Mouse (Mus musculus): ENCODE measurements at regions not wholly inside any gene's neighbourhood (a gene's known extent, or its start where the extent isn't known, plus 50 kb on each side); places are given as distances from the start of the nearest gene placed in this dataset.

DNA sequence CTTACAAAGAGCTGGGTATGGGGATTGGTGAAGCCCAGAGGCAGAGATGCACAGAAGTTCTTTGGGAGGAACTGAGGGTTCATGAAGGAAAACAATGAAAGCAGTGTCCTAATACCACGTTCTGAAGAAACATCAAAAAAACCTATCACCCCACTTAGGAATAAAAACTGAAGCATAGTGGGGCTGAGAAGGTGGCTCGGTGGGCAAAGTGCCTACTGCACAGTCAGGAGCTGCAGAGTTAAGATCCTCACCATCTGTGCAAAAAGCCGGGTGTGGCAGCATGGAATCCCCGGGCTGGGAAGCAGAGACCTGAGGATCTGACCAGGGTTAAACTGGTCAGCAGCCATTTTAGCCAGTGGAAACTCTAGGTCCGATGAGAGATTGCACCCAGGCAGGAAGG, 106.1 kb upstream of the Smad1 start:
- Histone ChIP-seq H3K4me3 (no peak overlapping the region), H3K4me1 (no peaks in the 10 kb centered on the region), H3K27ac (no peak overlapping the region), H3K9me3 (no peaks in the 10 kb centered on the region), H3K36me3 (replicated peaks) (no peaks in the 10 kb centered on the region), H3K27me3 (ENCODE audit: poor library complexity, severe bottlenecking) (no peaks in the 10 kb centered on the region)
- WGBS, result 69% methylated on average over 5 of the region's 5 CpGs
- no peak for DNase-seq (ENCODE audit: extremely low spot score, low spot score)

DNA sequence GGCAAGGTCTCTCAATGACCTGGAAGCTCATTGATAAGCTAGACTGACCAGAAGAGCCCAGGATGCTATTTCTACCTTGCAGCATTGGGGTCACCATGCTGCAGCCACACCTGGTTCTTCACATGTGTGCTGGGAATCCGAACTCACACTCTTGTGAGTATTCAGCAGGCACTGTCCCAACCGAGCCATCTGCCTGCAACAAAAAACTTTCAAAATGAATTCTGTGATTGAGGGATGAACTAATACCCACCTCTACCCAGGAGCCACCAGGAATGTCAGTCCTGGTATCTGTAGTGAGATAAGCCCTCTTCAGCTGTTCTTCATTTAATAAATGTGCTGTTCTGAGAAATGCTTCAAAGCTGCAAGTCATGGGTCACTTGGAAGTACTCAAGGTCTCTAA, 104.6 kb upstream of the Smad1 start:
- Histone ChIP-seq H3K4me3 (no peak overlapping the region), H3K4me1 (no peaks in the 10 kb centered on the region), H3K36me3 (replicated peaks) (no peaks in the 10 kb centered on the region), H3K27ac (no peak overlapping the region), H3K9me3 (no peaks in the 10 kb centered on the region), H3K27me3 (ENCODE audit: poor library complexity, severe bottlenecking) (no peaks in the 10 kb centered on the region)
- no peak for DNase-seq (ENCODE audit: extremely low spot score, low spot score)
- WGBS, result 88% methylated on average over 2 of the region's 2 CpGs

DNA sequence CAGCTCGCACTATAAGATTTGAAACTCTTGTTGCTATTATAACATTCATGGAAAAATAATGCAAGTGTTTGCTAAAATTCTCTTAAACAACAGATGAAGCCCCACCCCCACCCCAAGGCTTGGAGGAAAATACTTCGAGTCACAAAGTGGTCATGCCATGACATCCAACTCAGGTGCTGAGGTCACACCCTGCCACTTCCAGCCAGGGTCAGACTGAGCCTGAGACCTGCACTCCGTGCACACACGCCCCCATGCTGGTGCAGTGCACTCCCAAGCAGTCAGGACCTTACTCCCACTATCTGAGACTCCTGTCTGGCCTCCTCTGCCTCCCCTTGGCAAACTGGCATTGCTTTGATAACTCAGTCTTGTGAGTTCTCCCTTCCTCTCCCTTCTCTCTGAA, 102.7 kb upstream of the Smad1 start:
- H3K27me3 ChIP-seq (ENCODE audit: poor library complexity, severe bottlenecking), result no peaks in the 10 kb centered on the region
- no peaks in the 10 kb centered on the region for H3K9me3 ChIP-seq
- no peak for DNase-seq (ENCODE audit: extremely low spot score, low spot score)
- 71% methylated on average over 4 of the region's 4 CpGs for WGBS
- H3K36me3 ChIP-seq (replicated peaks), result no peaks in the 10 kb centered on the region
- H3K27ac ChIP-seq, result no peak overlapping the region
- peaks cover 7% of the 10 kb centered on the region for H3K4me1 ChIP-seq
- H3K4me3 ChIP-seq, result no peak overlapping the region

DNA sequence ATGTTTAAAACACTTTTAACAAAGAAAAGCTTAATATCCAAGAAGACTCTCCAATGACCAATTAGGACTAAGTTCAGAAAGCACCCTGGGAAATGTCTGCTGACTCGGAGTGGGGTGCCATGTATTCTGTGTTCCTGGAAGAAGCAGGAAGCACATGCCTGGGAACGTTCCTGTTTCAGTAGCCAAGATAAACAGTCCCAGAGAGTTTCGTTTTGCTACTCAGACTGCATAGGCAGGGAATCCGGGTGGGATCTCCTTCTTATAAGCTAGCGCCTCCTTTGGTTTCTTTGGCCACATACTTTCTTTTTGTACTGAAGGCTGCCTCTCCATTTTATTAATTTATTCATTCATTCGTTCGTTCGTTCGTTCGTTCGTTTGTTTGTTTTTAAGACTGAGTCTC, 101.9 kb upstream of the Smad1 start:
- Histone ChIP-seq H3K9me3 (no peaks in the 10 kb centered on the region), H3K4me1 (peaks cover 7% of the 10 kb centered on the region), H3K4me3 (no peak overlapping the region), H3K27ac (no peak overlapping the region), H3K36me3 (replicated peaks) (no peaks in the 10 kb centered on the region), H3K27me3 (ENCODE audit: poor library complexity, severe bottlenecking) (no peaks in the 10 kb centered on the region)
- no peak for DNase-seq (ENCODE audit: extremely low spot score, low spot score)
- WGBS, result 91% methylated on average over 11 of the region's 11 CpGs

DNA sequence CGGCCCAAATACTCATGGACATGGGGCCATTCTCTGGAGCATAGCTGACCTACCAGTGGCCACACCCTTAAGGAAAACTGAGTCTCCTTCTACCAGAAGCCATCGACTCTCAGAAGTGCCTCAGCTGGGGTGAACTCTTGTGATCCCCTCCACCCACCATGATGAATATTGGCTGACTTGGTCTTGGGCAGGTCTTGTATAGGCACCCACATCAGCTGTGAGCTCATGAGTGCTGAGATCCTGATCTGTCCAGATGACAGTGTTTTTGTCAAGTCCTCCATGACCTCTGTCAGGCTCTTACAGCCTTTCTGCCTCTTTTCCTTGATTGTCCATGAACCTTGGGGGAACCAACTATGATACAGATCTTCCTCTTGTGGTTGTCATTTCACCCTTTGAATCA, 99.9 kb upstream of the Smad1 start:
- no peak for DNase-seq (ENCODE audit: extremely low spot score, low spot score)
- WGBS, result 95% methylated on average over 2 of the region's 2 CpGs
- Histone ChIP-seq H3K36me3 (replicated peaks) (no peaks in the 10 kb centered on the region), H3K27ac (no peak overlapping the region), H3K4me3 (no peak overlapping the region), H3K9me3 (no peaks in the 10 kb centered on the region), H3K27me3 (ENCODE audit: poor library complexity, severe bottlenecking) (no peaks in the 10 kb centered on the region), H3K4me1 (peaks cover 7% of the 10 kb centered on the region)

DNA sequence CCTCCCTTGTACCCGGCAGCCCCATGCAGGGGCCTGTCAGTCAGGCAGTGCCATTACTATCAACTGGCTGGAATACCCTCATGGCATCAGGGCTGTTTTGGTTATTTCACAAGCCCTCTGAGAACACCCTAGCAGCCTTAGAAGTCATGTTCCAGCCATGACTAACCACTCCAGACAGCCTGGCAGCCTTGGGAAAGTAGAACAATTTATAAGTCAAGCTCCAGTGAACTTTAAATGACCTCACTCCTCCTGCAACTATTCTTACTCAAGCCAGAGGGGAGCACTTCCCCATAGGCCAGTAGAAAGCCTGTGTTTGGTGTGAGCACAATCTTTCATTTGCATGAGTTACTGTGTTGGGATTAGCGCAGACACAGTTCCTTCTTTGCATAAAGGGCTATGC, 99.3 kb upstream of the Smad1 start:
- no peak for DNase-seq (ENCODE audit: extremely low spot score, low spot score)
- H3K27me3 ChIP-seq (ENCODE audit: poor library complexity, severe bottlenecking), result no peaks in the 10 kb centered on the region; the same call in 1 of the 2 replicates
- no peak overlapping the region for H3K4me3 ChIP-seq
- no peaks in the 10 kb centered on the region for H3K36me3 ChIP-seq (replicated peaks)
- H3K4me1 ChIP-seq, result peaks cover 7% of the 10 kb centered on the region
- no peak overlapping the region for H3K27ac ChIP-seq
- no peaks in the 10 kb centered on the region for H3K9me3 ChIP-seq
- 87% methylated on average over 2 of the region's 2 CpGs for WGBS

DNA sequence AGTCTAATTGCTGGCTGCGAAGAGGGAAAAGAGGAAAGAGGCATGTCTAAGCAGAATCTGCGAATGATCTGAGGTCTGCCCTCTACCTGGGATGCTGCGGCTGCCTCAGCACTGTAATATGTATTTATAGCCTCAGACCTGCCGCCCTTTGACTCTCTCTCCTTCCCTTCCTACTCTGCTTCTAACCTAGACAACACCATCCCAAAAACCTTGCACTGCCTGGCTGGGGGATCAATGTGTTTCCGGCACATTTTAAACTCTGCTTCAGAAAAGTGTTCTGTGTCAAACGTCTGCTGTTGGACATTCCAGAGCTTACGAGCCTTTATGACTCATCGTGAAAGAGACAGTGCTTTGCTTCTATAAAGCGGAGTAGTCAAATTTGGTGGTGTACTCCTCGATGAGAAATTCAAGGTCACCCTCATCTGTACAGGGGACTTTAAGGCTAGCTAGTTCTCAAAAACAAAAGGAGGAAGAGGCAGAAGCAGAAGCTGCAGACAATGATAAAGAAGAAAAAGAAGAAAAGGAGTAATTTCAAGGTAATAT, 91.9 kb upstream of the Smad1 start:
- H3K27me3 ChIP-seq (ENCODE audit: poor library complexity, severe bottlenecking), result no peaks in the 10 kb centered on the region; the same call in 1 of the 2 replicates
- H3K4me1 ChIP-seq, result peaks cover 19% of the 10 kb centered on the region
- no peak for DNase-seq (ENCODE audit: extremely low spot score, low spot score)
- no peaks in the 10 kb centered on the region for H3K9me3 ChIP-seq
- WGBS, result 80% methylated on average over 10 of the region's 10 CpGs
- H3K4me3 ChIP-seq, result no peak overlapping the region
- no peaks in the 10 kb centered on the region for H3K36me3 ChIP-seq (replicated peaks)
- H3K27ac ChIP-seq, result no peak overlapping the region

DNA sequence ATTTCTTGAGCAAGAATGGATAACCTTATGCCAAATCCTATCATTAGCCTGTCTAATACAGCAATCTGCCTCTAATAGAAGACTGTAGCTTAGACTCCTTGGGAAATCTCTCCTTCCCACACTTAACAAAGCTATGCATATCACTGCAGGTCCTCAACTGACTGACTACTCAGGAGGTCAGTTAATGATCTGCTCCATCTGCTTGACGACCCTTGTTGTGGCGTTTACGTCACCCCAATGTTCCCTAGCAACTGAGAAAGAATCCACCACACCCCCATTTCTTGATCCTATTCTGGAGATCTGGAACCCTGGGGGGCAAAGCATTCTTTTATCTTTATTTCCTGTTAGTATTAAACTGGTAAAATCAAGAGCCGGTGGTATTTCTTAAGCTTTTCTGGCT, 91.4 kb upstream of the Smad1 start:
- WGBS, result 39% methylated on average over 4 of the region's 4 CpGs
- Histone ChIP-seq H3K27me3 (ENCODE audit: poor library complexity, severe bottlenecking) (no peaks in the 10 kb centered on the region; the same call in 1 of the 2 replicates), H3K27ac (no peak overlapping the region), H3K4me1 (peaks cover 19% of the 10 kb centered on the region), H3K4me3 (no peak overlapping the region), H3K36me3 (replicated peaks) (no peaks in the 10 kb centered on the region), H3K9me3 (no peaks in the 10 kb centered on the region)
- DNase-seq (ENCODE audit: extremely low spot score, low spot score), result no peak

DNA sequence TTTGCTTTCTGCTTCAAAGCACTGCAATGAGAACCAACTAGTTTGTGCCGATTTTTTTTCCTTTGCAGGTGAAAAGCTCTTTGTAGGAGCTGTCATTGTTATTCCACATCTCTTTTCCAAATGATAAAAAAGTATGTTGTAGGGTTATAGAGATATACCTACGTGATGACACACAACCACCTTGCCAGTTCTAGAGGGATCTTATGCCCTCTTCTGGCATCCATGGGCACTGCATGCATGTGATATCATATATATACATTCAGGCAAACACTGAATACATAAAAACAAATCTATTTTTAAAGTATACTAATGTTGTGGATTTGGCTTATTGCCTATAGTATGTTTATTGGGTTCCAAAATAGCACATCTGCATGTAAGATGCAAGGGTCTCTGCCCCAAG, 89.5 kb upstream of the Smad1 start:
- DNase-seq (ENCODE audit: extremely low spot score, low spot score), result no peak
- Histone ChIP-seq H3K4me3 (no peak overlapping the region), H3K27me3 (ENCODE audit: poor library complexity, severe bottlenecking) (no peaks in the 10 kb centered on the region; the same call in 1 of the 2 replicates), H3K4me1 (peaks cover 19% of the 10 kb centered on the region), H3K9me3 (no peaks in the 10 kb centered on the region), H3K36me3 (replicated peaks) (no peaks in the 10 kb centered on the region), H3K27ac (no peak overlapping the region)
- WGBS, result 71% methylated on average over 2 of the region's 2 CpGs

DNA sequence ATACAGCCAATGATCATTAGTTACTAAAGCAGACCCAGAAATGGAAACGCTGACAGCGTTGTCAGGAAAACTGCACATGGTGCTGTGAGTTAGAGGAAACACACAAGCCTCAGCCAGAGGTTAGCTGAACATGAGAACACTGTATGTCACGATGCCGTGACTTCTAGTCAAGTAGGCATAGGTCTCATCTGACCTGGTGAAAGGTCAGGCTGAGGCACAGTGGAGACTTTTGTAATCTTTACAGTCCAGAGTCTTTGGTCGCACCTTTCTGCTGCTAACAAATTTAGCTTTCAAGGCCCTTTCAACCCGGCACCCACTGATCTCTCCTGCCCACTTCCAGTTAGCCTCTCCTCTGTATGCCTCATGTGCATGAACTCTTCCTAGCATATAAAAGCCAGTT, 88.3 kb upstream of the Smad1 start:
- H3K36me3 ChIP-seq (replicated peaks), result no peaks in the 10 kb centered on the region
- no peaks in the 10 kb centered on the region for H3K9me3 ChIP-seq
- no peak overlapping the region for H3K27ac ChIP-seq
- H3K4me3 ChIP-seq, result no peak overlapping the region
- no peaks in the 10 kb centered on the region for H3K27me3 ChIP-seq (ENCODE audit: poor library complexity, severe bottlenecking)
- 87% methylated on average over 6 of the region's 6 CpGs for WGBS
- H3K4me1 ChIP-seq, result peaks cover 19% of the 10 kb centered on the region
- DNase-seq (ENCODE audit: extremely low spot score, low spot score), result no peak

DNA sequence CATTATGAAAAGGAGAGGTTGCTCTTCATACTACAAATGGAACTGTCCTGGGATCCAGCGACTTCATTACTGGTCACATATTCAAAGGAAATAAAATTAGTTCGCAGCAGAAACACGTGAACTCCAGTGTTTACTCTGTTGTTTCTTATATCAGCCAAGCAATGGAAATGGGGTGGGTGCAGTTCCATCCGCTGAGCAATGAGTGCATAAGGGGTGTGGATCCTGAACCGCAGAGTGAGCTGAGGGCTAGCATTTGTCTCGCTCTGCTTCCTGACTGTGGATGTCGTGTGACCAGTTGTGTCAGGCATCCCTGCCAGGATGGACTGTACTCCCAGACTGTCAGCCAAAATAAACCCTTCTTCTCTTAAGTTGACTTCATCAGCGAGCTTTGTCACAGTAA, 80.0 kb upstream of the Smad1 start:
- H3K4me1 ChIP-seq, result peaks cover 4% of the 10 kb centered on the region
- no peaks in the 10 kb centered on the region for H3K36me3 ChIP-seq (replicated peaks)
- H3K4me3 ChIP-seq, result no peak overlapping the region
- H3K27ac ChIP-seq, result no peak overlapping the region
- no peak for DNase-seq (ENCODE audit: extremely low spot score, low spot score)
- no peaks in the 10 kb centered on the region for H3K9me3 ChIP-seq
- H3K27me3 ChIP-seq (ENCODE audit: poor library complexity, severe bottlenecking), result no peaks in the 10 kb centered on the region
- 93% methylated on average over 8 of the region's 8 CpGs for WGBS

DNA sequence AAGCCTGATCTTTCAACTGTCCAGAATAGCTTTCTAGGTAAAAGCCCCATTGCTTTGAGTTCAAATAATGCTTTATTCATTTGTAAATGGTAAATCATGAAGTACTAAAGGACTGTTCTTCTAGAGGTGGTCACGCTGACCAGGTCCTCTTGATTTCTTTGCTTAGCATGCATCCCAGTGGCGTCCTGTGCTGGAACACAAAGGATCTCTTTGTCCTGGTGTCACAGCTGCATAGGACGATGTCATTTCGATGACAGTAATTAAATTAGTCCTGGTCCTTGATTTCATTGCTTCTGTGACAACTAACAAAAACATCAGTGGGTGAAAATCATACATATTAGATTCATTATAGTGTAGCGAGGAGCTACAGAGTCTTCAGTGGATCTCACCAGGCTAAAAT, 76.7 kb upstream of the Smad1 start:
- H3K4me3 ChIP-seq, result no peak overlapping the region
- WGBS, result 63% methylated on average over 5 of the region's 5 CpGs
- H3K27ac ChIP-seq, result no peak overlapping the region
- H3K9me3 ChIP-seq, result no peaks in the 10 kb centered on the region
- peaks cover 11% of the 10 kb centered on the region for H3K4me1 ChIP-seq
- no peaks in the 10 kb centered on the region for H3K27me3 ChIP-seq (ENCODE audit: poor library complexity, severe bottlenecking)
- DNase-seq (ENCODE audit: extremely low spot score, low spot score), result no peak
- H3K36me3 ChIP-seq (replicated peaks), result no peaks in the 10 kb centered on the region

DNA sequence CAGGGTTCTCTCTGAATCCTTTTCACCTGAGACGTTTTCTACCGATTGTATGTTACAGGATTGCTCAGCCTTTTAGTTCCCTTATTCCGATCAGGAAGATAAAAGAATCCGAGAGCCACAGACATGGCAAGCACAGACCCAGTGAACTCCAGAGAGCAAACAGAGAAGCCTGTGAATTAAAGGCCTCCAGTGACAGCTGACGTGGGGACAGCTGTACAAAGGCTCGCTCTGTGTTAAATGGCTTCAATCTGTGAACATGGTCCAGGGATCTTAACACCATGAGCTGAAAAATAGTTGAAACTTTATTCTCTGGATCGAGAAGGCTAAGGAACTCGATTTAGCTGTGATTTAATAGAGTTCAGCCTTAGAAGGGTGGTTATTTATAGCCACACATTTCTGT, 75.4 kb upstream of the Smad1 start:
- H3K36me3 ChIP-seq (replicated peaks), result no peaks in the 10 kb centered on the region
- no peak for DNase-seq (ENCODE audit: extremely low spot score, low spot score)
- no peaks in the 10 kb centered on the region for H3K27me3 ChIP-seq (ENCODE audit: poor library complexity, severe bottlenecking)
- H3K27ac ChIP-seq, result no peak overlapping the region
- 75% methylated on average over 8 of the region's 8 CpGs for WGBS
- no peaks in the 10 kb centered on the region for H3K9me3 ChIP-seq
- peaks cover 11% of the 10 kb centered on the region for H3K4me1 ChIP-seq
- H3K4me3 ChIP-seq, result no peak overlapping the region

DNA sequence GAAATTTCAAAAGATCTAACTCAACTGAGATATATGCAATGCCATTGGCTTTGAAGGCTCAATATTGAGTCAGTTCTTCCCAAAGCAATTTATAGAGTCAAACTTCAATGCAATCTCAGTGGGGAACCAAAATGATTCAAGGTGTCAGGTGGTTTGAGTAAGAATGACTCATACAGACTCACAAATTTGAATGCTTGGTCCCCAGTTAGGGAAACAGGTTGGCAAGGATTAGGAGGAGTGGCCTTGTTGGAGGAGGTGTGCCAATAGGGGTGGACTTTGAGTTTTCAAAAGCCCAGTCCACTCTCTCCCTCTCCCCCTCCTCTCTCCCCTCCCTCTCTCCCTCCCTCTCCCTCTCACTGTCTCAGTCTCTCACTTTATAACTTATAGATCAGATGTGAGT, 52.8 kb upstream of the Smad1 start:
- H3K4me1 ChIP-seq, result no peaks in the 10 kb centered on the region
- no peak overlapping the region for H3K27ac ChIP-seq
- no peaks in the 10 kb centered on the region for H3K27me3 ChIP-seq (ENCODE audit: poor library complexity, severe bottlenecking)
- no peak overlapping the region for H3K4me3 ChIP-seq
- no peaks in the 10 kb centered on the region for H3K36me3 ChIP-seq (replicated peaks)
- DNase-seq (ENCODE audit: extremely low spot score, low spot score), result no peak
- H3K9me3 ChIP-seq, result no peaks in the 10 kb centered on the region
